Mouse (Mus musculus) kidney, adult 2 months (tissue): ENCODE data around the gene Ncapg.

Experiments used
- CTCF ChIP-seq: fragments of 200-500 bp; conservative IDR thresholded peaks from 2 replicates; pipeline ENCODE4 v1.5.1; 2011; ENCODE audit warnings: low read depth, mild to moderate bottlenecking, control low read depth, low read length, moderate library complexity, mixed read lengths; ENCODE audit not compliant: insufficient read depth, insufficient read length
- POLR2A ChIP-seq: fragments of 200-500 bp; IDR thresholded peaks from one replicate; pipeline ENCODE4 v1.6.1; 2011; ENCODE audit warnings: low read depth, low read length, control low read depth

- TF ChIP-seq POLR2A = no peak
- no peak for TF ChIP-seq CTCF
Measured at GRCm38 (mm10) chr5:45621511-45621910, 48.2 kb upstream of the Ncapg start.
